Comparison of ENCODE assay signal across 9 mouse cellular contexts in the genomic region with DNA sequence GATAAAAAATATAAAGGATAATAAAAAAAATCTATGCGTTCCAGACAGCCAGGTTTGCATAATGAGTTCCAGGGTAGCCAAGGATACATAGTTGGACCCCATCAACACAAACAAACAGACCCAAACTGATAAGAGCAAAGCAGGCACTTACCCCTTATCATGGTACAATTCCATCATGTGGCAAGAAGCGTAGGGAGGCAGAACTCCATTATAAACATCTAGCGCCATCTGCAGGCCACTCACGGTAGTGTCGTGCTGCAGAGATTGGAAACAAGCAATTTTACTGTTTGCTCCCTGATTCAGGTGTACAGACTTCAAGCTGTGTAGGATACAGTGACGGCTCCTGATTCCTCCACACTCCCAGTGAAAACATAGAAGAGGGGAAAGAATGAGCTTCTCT. TPM values are rescaled to one million over a fixed set of nuclear protein-coding genes. Genes with fewer than 3 reads are reported as not detected.
DNase-seq lines count a peak whose midpoint lies in the region; ATAC-seq and TF ChIP-seq lines count a peak whose summit lies in the region.
"Had no signal": no experiment of that assay in that cellular context is flagged by ENCODE, and none has a peak within 500 bp of the region (broad histone marks: within the 10 kb centered on the region; RNA-seq: fewer than 3 reads in every experiment).

No protein-coding gene starts in this region.

- H3K27me3 ChIP-seq in G1E (ENCODE audit: insufficient read depth, low read length): no peaks in the 10 kb centered on the region
- no peaks in the 10 kb centered on the region for H3K27me3 ChIP-seq in lung, postnatal 0 days (replicated peaks; ENCODE audit: insufficient read depth, low read length)
- H3K27me3 ChIP-seq: limb, embryonic 15.5 days had no signal

- peak; percentile 77 to 78 for DNase-seq in B cell, adult 2 months
- DNase-seq in G1E (ENCODE audit: low spot score): peak; percentile 21
- peak; percentile 57 to 62 for DNase-seq in cerebellum, adult 18-20 months
- peak; percentile 76 to 89 for DNase-seq in frontal cortex, postnatal 36 days (ENCODE audit: low spot score in 2 of 2)
- peak; percentile 84 for DNase-seq in layer of hippocampus, adult 11-12 months (ENCODE audit: low spot score)
- peak; percentile 73 for DNase-seq in lung, postnatal 0 days (ENCODE audit: low spot score)
- DNase-seq in skeletal muscle tissue, adult 2 months (ENCODE audit: low read depth, low spot score): peak; percentile 43

- H3K4me3 ChIP-seq in G1E (ENCODE audit: low read depth, low read length): no peak overlapping the region
- no peak overlapping the region for H3K4me3 ChIP-seq in lung, postnatal 0 days (ENCODE audit: low read depth, low read length)
- H3K4me3 ChIP-seq: limb, embryonic 15.5 days had no signal

- H3K4me1 ChIP-seq in G1E (ENCODE audit: insufficient read depth, low read depth, low read length): no peaks in the 10 kb centered on the region
- no peaks in the 10 kb centered on the region for H3K4me1 ChIP-seq in lung, postnatal 0 days (ENCODE audit: insufficient read depth, low read depth, low read length)
- H3K4me1 ChIP-seq: limb, embryonic 15.5 days had no signal

- H3K9ac ChIP-seq in lung, postnatal 0 days (replicated peaks; ENCODE audit: low read depth): no peak overlapping the region
- H3K9ac ChIP-seq: limb, embryonic 15.5 days had no signal

- no peak overlapping the region for H3K27ac ChIP-seq in lung, postnatal 0 days (ENCODE audit: low read length)
- H3K27ac ChIP-seq: limb, embryonic 15.5 days had no signal

- ATAC-seq in G1E (ENCODE audit: extremely low read depth, insufficient number of reproducible peaks, low FRiP score, poor library complexity, severe bottlenecking): peak; percentile 48
- peak; percentile 12; the same call in 1 of the 2 replicates for ATAC-seq in lung, postnatal 0 days
- no peak for ATAC-seq in erythroblast, adult 5-6 weeks (replicated peaks; ENCODE audit: low FRiP score, poor library complexity, severe bottlenecking)

- TF ChIP-seq EP300 in lung, postnatal 0 days (IDR thresholded peaks at IDR 0.05): no peak

- 0 out of 2 replicates have a peak, but pooled peaks cover 3% of the 10 kb centered on the region for H3K9me3 ChIP-seq in G1E (replicated peaks)
- H3K9me3 ChIP-seq in lung, postnatal 0 days (ENCODE audit: low read length): no peaks in the 10 kb centered on the region
- H3K9me3 ChIP-seq: limb, embryonic 15.5 days had no signal

- H3K36me3 ChIP-seq in G1E (replicated peaks): no peaks in the 10 kb centered on the region
- H3K36me3 ChIP-seq in lung, postnatal 0 days (ENCODE audit: insufficient read depth, low read length): no peaks in the 10 kb centered on the region
- H3K36me3 ChIP-seq: limb, embryonic 15.5 days had no signal

- no peak overlapping the region for H3K4me2 ChIP-seq in lung, postnatal 0 days (replicated peaks; ENCODE audit: low read depth, low read length)
- H3K4me2 ChIP-seq: limb, embryonic 15.5 days had no signal

- 7% methylated on average over 6 of the region's 6 CpGs for WGBS in lung, postnatal 0 days

- TF ChIP-seq CTCF in G1E (IDR thresholded peaks at IDR 0.05; ENCODE audit: low read depth, low read length): peak; percentile 94
- TF ChIP-seq CTCF in lung, postnatal 0 days (IDR thresholded peaks at IDR 0.05): peak; percentile 92

RNA-seq across cellular contexts. Expression of gene Acpp, which starts 30.8 kb away (rescaled TPM):
- total RNA-seq in G1E (2014; fragmentation: Nextera tagmentation) (not detected in 2 replicates), G1E (2017) (0.06 and 0.33 TPM in 2 replicates)
- polyA plus RNA-seq in G1E (2012): not detected in 2 replicates
- polyA plus RNA-seq in lung, postnatal 0 days (2015; fragmentation: Nextera tagmentation; extraction: Ambion mirVana): 0.76 and 0.84 TPM in 2 replicates
- 3.3 and 5.9 TPM in 2 replicates for total RNA-seq in erythroblast, adult 5-6 weeks (2015; ENCODE audit: low replicate concordance)
- 2.5 and 4.4 TPM in 2 replicates for total RNA-seq in erythroblast, adult 5-6 weeks (2017; ENCODE audit: low replicate concordance)

RNA-seq across cellular contexts. Expression of gene Dnajc13, which starts 44.0 kb away (rescaled TPM):
- total RNA-seq in G1E (2014; fragmentation: Nextera tagmentation) (119 and 129 TPM in 2 replicates), G1E (2017) (44.0 and 55.7 TPM in 2 replicates)
- polyA plus RNA-seq in G1E (2012): 62.9 and 68.3 TPM in 2 replicates
- 9.9 and 10.6 TPM in 2 replicates for polyA plus RNA-seq in lung, postnatal 0 days (2015; fragmentation: Nextera tagmentation; extraction: Ambion mirVana)
- 38.7 and 57.8 TPM in 2 replicates for total RNA-seq in erythroblast, adult 5-6 weeks (2015; ENCODE audit: low replicate concordance)
- 14.1 and 27.8 TPM in 2 replicates for total RNA-seq in erythroblast, adult 5-6 weeks (2017; ENCODE audit: low replicate concordance)

Comparison
In these comparisons a context has a peak if more than half of its experiments do, and no peak if none do; other contexts are left out.
1. DNase-seq: peak in every context shown above with its lines; median percentile 84 in layer of hippocampus, adult 11-12 months; 82 in frontal cortex, postnatal 36 days; 78 in B cell, adult 2 months; 73 in lung, postnatal 0 days; 60 in cerebellum, adult 18-20 months; 43 in skeletal muscle tissue, adult 2 months; 21 in G1E.